Mouse (Mus musculus): ENCODE measurements around the gene Inhbb.

Gene Inhbb

DNA sequence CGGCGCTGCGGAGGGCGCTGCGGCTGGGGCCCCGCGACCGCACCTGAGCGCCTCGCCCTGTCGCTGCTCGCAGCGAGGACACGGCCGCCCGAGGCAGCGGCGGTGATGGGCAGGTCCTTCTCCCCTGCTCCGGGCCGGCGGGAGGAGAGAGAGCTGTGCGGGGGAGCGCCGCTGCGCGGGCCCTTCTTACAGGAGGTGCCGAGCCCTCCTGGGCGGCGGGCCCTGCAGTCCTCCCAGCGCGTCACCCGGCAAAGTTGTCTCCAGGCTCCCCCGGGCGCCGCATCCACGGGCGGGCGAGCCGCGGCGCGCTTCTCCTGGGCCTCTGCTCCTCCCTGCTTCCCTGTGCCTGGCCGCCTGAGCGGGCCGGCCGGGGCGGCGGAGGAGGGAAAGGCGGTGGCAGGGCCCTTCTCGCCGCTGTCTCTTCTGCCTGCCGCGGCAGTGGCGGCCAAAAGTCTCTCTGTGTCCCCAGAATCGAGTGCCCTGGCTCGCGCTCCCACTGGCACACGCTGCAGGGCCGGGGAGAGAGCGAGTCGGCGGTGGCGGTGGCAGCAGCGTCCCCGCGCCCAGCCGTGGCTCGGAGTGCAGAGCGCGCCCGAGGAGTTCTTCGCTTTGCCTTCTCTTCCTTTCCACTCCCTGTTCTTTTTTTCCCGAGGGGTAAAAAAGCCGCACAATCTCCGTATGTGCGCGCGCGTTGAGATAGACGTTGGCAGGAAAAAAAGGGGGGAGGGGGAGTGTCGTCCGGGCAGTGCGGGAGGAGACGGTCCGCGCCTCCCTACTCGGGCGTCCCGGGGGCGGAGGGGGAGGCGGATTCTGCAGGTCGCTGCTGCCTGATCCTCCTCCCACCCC is at the start of gene Inhbb:
Gene Inhbb, minus strand, starts transcription at position 673 of the 846 bp plus-strand sequence.
- DNase-seq (ENCODE audit: low read depth, low spot score) = no peak

DNA sequence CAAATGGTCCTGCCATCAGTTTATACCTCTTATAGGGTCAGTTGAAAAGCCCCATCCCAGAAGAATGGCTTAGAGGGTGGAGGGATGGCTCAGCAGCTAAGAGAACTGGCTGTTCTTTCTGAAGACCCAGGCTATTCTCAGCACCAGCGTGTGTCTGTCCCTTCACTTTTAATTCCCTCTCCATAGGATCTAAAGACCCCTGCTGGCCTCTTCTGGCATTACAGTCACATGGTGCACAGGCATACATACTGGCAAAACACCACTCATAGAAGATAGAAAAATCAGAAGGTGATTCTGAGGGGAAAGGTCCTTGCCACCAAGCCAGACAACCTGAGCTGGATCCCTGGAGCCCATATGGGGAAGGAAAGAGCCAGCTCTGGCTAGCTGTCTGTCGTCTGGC is 41.3 kb upstream of the Inhbb start:
- DNase-seq (ENCODE audit: low read depth, low spot score) = peak; percentile 67

DNA sequence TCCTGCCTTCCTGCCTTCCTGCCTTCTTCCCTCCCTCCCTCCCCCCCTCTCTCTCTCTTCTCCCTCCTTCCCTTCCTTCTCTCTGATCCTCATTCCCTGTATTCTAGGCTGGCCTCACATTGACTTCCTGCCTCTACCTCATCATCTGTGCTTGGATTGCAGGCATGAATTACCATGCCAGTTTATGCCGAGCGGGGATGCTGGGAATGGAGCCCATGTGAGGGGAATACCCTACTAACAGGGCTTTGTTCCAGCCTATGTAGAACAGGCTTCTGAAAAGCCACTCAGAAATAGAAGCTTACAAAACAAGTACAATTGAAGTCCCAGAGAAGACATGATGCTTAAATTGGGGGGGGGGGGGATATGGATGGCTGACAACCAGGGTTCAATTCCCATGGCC is 38.0 kb upstream of the Inhbb start:
- no peak for DNase-seq (ENCODE audit: low read depth, low spot score)

DNA sequence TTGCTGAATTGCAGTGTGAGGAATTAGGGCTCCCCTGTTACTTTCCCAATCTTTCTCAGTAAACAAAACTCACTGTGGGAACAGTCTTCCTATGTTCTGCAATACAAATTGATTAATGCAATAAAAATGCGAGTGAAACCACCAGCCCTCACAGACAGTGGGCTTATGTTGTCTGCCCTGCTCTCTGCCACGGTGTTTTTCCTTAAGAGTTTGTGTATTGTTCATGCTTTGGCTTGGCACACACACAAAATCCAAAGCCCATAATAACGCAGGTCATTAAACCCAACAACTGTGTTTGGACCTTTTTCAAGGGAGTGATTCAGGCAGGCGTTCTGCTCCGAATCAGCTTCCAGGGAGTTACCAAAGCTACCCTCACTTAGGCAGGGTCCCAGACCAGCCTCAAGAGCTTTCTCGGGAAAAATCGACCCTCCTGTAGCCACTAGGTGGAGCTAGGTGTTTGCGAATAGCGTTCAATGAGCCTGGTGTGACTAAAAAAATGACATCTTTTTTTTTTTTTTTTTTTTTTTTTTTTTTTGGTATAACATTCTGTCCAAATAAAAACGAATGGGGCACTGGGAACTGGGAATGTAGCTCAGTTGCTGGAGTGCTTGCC is 36.1 kb upstream of the Inhbb start:
- peak; percentile 71 for DNase-seq (ENCODE audit: low read depth, low spot score)

DNA sequence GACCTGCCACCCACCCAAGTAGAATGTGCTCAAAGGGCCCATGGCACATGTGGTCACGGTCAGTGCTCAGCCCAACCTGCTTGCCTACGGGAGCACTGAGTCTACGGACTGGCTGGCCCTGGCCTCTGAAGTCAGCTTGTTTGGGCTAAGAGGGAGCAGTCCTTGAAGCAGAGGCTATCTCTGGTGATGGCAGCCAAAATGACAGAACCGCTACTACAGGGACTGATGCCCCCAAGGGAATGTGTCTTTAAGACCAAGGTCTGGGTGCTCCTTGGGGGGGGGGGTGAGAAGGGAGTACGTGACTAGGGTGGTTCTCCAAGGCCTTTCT is 35.4 kb upstream of the Inhbb start:
- no peak for DNase-seq (ENCODE audit: low read depth, low spot score)

DNA sequence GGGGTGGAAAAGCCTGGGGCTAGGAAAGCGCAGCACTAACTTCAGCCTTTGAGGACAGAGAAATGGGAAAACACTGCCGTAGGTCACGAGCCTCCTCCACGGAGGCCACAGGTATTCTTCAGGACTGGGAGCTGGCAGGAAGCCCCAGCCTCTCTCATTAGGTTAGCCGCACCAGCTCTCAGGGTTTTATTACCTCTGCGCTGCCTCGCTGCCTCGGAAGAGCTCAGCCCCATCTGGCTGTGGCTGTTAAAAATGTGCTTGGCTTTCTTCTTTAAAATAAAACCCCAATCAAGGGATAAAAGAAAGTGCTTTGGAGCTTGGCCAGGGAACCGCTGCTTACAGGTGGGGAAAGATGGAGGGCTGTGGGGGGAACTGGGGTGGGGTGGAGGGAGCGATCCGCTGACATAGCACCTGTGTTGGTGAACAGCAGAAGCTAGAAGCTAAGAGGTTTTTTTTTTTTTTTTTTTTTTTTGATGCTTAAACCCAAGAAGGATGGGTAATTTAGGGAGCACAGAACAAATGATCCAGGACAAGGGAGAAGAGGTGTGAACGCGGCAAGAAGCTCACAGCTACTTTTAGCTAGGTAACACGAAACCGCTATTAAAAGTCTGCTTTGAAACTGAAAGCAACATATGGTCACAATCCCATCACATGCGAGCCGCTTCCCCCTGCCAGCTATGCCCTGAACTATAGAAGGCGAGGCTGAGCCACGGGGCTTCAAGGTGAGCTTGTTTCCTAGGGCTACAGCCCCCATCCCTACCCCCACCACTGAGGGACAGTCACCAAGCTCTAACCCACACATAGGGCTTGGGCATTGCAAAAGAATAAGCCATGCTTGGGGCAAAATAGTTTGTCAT is 34.9 kb upstream of the Inhbb start:
- DNase-seq (ENCODE audit: low read depth, low spot score) = peak; percentile 64

DNA sequence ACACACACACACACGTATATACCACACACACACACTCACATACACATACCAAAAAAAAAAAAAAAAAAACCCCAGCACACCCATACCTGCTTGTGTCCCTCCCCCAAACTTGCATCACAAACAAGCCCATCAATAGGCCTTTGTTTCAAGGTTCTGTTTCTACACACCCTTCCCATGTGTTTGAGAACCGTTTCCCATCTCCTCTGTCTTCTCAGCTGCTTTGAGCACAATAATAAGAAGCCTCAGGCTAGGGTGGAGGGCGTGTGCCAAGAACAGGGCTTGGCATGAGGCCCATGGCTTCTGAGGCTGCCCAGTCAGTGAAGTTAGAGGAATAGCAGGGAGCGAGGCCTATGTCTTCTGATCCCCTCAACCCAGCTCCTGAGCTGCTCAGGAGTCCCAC is 31.7 kb upstream of the Inhbb start:
- no peak for DNase-seq (ENCODE audit: low read depth, low spot score)

DNA sequence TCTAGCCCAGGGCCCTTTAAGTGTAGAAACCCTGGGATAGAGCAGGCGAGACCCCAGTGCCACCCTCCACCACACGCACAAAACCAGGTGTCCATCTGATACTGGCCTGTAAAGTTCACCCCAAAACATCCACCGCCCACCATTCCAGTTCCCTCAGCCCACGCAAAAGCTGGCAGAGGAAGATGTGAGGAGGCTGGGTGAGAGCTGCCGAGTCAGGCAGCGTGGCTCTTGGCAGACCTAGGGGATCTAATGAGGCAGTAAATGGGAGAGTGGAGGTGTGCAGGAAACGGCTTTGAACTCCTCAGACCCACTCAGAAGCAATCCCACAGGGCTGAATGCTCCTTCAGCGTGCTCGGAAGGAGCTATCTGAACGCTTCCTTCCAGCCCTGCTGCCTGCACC is 29.4 kb upstream of the Inhbb start:
- DNase-seq (ENCODE audit: low read depth, low spot score) = no peak

DNA sequence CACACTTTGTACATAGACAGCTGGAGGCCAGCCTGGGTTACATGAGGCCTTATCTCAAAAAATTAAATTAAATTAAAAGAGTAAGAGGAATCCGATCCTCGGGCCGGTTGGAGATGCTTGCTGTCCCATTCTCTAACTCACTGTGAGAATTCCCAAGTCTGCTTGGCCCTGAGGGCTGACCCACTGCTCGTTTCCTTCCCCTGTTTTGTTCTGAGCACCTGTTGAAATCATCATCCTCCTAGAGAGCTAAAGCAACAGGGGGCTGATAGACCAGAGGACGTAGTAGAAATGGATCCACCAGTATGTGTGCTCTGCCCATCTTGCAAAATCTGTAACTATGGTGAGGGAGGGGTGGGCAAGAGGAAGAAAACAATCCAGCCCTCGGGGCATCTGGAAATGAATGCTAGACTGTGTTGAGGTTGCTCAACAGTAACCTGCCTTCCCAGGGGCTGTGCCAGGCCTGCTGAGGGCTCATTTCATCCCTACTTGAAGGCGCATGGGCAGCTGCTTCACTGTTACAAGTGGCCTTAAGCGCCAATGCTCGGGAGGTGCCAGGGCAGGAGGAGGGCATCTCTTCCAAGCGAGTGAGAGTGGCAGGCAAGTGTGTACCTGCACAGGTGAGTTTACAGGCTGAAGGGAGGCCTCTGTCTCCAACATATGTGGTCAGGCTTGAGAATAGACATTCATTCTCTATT is 28.8 kb upstream of the Inhbb start:
- DNase-seq (ENCODE audit: low read depth, low spot score) = no peak

DNA sequence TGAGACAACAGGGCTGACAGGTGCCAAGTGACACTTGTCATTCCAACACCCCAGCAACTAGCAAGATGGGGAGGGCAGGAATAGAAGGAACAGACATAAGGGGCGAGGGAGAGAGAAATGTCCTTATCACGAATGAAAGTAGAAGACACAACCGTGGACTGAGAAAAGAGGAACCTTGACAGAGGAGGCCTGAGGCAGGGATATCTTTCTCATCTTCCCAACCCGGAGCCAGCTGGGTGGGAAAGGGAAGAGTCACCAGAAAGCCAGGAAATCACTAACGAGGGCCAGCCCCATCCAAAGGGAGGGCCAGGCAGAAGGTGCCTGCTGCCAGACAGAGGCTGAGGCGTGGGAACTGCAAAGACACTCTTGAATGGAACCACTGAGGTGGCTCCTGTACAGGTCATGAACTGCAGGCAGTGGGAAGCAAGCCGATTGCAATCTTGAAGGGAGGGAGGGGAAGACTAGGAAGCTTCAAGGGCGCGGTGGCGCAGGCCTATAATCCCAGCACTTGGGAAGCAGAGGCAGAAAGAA is 24.8 kb upstream of the Inhbb start:
- DNase-seq (ENCODE audit: low read depth, low spot score) = no peak

DNA sequence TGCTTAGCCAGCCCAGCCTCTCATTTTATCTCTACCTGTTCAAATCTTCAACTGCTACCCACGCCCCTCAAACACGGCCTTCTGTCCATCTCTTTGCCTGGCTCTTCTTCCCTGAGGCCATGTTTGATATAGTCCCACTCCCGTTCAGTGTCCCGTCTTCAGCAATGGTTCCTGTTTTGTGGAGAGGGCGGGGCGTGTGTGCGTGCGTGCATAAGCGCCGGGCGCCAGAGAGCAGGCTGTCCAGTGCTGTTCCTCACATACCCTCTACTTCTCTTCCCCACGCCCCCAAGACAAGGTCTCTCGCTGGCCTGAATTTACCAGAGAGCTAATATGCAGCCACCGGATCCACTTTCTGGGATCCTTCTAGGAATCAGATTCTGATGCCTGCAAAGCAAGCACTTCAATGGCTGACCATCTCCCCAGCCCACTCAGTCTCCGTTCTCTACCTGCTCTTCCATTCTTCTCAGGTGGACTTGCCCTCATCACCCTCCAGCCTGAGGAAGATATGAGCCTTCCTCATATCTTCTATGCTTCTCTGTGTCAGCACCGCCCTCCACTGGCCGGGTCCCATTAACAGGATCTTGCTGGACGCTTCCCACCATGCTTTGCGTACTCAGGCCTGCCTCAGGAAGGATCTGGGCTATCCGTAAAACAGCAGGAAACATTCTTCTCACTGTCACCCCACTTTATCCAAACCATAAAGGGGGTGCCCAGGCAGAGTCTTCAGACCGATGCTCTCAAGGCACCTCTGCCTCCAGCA is 21.7 kb upstream of the Inhbb start:
- no peak for DNase-seq (ENCODE audit: low read depth, low spot score)

DNA sequence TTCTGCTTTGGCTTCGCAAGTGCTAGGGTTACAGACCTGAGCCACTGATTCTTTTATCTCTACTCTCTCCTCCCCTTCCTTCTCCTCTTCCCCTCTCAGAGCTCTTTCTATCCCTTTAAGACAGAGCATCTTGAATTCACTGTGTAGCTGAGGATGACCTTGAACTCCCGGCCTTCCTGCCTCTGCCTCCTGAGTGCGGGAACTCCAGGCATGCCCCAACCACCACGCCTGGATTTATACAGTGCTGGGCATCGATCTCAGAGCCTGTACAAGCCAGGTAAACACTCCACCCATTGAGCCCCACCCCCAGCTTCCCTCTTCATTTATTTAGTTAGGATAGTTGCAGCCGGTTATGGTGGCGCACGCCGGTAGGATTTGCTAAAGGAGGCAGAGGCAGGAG is 20.9 kb upstream of the Inhbb start:
- DNase-seq (ENCODE audit: low read depth, low spot score) = no peak

DNA sequence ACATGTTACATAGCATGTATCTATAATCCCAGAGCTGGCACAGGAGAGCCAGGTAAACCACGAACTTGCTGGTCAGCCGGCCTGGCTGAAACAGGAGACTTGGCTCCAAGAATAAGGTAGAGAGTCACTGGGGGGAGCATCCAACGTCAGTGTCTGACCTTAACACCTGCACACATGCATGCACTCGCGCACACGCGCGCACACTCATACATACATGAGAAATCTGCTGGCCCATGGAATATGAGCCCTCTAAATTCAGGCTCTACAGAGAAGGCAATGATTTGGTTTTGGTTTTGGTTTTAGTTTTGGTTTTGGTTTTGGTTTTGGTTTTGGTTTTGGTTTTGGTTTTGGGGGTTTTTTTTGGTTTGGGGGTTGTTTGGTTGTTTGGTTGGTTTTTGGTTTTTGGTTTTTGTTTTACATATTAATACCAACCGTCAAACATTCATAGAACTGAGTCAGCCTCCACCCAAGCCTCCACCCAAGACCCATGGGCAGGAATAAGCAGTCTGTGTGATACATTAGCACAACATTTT is 16.1 kb upstream of the Inhbb start:
- DNase-seq (ENCODE audit: low read depth, low spot score) = no peak

DNA sequence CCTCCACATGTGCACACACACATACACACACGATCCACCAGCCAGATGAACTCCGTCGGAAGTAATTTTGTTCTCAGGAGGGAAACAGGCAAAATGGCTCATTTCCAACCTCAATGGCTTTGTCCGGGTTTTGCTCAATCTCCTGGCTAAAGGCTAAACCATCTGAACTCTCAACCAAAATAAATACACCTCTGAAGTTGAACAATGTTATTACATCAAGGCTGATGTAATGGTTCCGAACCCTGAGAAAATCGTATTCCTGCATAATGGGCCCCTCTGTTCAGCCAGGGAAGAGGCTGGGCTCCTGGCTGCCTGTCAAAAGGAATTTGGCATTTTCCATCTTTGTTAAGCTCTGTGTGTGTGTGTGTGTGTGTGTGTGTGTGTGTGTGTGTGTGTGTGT is 15.4 kb upstream of the Inhbb start:
- DNase-seq (ENCODE audit: low read depth, low spot score) = no peak

DNA sequence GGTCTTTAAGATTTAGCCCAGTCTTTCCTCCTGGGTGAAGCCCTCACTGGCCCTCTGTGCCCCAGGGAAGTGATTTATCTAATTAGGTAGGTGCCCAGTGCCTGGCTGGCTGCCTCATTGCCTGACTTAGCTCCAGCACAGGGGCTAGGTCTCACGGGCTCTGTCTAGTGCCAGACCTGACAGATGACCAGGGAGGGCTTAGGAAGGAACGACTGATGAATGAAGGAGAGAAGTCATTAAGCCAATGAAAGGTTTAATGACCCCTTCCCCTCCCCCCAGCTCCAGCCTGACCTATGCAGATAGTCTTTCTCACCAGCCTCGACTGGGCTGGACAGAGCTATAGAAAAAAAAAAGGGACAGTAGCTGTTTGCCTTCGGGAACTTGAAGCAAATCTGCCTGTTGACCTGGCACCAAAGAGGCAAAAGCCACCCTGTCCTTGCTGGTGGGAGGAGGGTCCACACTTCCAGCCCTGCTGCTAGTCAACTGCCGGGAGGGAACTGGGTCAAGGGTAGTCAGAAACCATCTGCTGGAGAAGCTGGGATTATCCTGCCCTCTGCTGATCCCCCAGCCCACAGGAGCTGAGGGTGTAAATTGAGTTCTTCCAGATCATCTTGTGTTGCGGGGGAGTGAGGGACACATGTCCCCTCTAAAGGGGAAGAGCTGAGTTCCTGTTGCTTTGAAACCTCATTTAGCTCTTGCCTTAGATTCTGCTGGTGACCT is 2.3 kb upstream of the Inhbb start:
- no peak for DNase-seq (ENCODE audit: low read depth, low spot score)

DNA sequence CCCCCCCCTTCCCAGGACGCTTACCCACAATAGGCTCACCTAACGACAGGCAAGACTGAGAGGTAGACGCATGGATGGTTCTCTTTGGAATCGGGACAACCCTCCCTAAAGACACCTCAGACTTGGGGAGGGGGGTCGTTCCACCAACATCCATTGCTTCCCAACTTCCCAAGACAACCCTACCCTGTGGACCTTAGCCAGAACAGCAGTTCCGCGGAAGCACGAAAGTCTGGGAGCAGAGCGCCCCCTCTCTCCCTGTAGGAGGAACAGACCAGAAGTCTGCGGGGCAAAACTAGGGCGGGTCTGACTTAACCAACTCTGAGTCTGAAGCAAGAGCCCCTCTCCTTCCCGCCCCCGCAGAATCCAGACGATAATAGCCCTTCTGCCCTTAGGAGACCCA is 1.5 kb upstream of the Inhbb start:
- no peak for DNase-seq (ENCODE audit: low read depth, low spot score)

DNA sequence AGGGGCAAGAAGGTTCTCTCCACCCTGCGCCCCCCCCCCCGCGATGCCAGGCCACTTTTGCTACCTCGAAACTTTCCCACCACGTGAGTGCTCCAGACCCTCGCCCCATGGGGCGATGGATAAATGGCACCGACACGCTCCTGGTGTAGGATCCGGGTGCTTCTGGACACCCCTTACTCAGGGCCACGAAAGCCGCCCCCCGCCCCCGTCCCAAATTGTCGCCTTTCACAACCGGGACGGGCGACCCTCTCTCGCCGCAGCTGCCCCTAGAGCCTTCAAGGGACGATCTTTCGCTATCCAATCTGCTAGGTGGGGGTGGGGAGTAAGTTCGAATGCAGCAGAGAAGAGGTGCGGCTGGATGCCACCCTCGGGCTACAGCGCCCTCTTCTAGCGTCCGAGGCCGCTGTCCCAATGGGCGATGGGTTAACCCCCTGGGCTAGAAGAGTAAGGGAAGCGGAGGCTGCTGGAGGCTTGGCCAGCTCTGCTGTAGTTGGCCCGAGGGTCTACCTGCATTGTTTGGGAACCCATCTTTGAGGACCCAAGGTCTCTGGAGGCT is 490 bp upstream of the Inhbb start:
- no peak for DNase-seq (ENCODE audit: low read depth, low spot score)

DNA sequence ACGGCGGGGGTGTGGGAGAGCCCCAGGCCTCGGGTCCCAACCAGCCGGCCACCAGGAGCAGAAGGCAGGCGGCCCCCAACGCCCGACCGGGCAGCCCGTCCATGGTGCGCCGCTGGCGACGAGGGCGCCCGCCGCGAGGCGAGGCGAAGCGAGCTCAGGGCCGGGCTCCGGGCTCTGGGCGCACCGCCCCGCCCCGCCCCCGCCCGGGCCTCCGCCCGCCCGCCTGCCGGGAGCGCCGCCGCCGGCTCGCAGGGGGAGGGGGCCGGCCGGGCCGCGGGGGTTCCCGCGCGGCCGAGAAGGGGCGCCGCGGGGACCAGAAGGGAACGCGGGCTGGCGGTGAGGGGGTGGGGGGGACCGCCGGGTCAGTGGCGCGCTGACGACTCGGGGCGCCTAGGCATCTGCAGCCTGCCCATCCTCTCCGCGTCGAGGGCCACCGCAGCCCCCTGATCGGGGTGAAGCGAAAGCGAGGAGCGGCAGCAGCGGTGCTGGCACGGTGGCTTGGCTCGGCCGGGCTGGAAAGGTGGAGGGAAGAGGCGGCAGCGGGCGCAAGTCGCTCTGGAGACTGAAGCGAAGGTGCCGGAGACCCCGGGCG is 968 bp downstream of the Inhbb start:
- DNase-seq (ENCODE audit: low read depth, low spot score) = no peak

Data from A20 (cell line).